Mouse (Mus musculus): ENCODE measurements around the gene Rps26. TPM values are rescaled to one million over a fixed set of nuclear protein-coding genes. Genes with fewer than 3 reads are reported as not detected.
"Not testable (repeated sequence)": the region's sequence is repeated elsewhere in the genome, so short reads cannot be mapped to it uniquely, and the experiment has no call there.

Rps26 gene
- polyA plus RNA-seq, 1 experiment from 2014 or later: 628 TPM

DNA sequence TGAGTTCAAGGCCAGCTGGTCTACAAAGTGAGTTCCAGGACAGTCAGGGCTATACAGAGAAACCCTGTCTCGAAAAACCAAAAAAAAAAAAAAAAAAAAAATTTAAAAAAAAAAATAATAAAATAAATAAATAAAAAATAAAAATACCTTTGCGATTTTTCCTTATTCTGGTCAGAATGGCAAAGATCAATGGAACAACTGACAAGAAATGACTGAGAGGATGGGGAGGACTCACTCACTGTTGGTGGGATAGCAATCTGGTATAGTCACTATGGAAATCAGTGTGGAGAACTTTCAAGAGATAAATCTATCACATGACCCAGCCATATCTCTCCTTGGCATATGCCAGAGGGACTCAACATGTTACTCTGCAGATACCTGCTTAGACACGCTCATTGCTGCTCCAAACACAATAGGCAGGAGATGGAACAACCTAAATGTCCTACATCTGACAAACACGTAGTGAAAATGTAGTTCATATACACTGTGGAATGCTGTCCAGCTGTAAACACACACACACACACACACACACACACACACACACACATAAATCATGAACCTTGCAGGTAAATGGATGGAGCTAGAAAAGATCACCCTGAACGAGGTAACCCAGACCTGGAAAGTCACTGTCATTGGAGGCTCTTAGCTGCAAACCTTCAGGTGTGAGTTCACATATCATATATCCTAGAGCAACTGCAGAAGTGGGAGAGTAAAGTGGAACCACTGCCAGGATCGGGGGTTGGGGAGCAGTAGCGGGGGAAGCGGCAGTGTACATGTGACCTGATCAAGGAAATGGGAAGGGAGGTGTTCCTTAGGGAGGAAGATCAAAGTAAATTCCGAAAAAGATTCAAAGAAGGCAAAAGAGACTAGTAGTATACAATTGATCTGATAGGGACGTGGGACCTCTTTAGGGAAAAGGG, 1.1 kb upstream of the Rps26 start:
- H3K9ac ChIP-seq (replicated peaks; ENCODE audit: low read length): no peak overlapping the region
- no peaks in the 10 kb centered on the region for H3K27me3 ChIP-seq (ENCODE audit: insufficient read depth, low read length)
- no peak overlapping the region for H3K27ac ChIP-seq (ENCODE audit: low read length)
- WGBS: 74% methylated on average over 10 of the region's 10 CpGs
- peaks cover 23% of the 10 kb centered on the region for H3K36me3 ChIP-seq (ENCODE audit: insufficient read depth, low read length)
- H3K4me3 ChIP-seq (ENCODE audit: low read length): no peak overlapping the region
- H3K4me2 ChIP-seq (replicated peaks; ENCODE audit: low read depth, low read length): no peak overlapping the region
- H3K4me1 ChIP-seq (ENCODE audit: insufficient read depth, low read length): peaks cover 7% of the 10 kb centered on the region
- H3K9me3 ChIP-seq (ENCODE audit: low read length): no peaks in the 10 kb centered on the region
- ATAC-seq (ENCODE audit: low FRiP score, low TSS enrichment): no peak

DNA sequence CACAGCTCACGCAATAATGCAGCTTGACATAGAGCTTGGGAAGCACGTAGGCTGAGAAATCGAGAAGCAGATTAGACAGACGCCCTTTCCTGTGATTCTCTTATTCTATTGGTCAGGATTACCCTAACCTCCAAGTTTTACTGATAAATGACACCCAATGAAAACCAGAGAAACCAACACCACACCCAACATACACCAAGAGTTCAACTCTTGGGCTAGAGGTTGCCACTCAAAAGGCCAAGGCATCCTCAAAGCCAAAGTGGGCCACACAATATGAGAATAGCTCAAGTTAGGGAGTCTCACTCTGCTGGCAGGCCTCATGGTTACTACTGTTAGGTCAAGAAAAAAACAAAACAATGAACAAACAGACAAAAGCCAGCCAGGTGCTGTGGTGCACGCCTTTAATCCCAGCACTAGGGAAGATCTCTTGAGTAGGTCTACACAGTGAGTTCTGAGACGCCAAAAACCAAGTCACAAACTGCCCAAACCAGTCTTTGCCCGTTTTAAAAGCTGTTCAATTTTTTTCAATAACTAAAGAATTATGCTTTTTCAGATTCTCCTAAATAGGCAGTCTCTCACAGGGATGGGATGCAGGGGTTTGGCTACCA, 1.2 kb downstream of the Rps26 start:
- WGBS: 43% methylated on average over 7 of the region's 7 CpGs
- no peak for ATAC-seq (ENCODE audit: low FRiP score, low TSS enrichment)
- peak overlapping the region; percentile 78 for H3K4me3 ChIP-seq (ENCODE audit: low read length)
- peaks cover 7% of the 10 kb centered on the region for H3K4me1 ChIP-seq (ENCODE audit: insufficient read depth, low read length)
- peak overlapping the region; percentile 88 for H3K4me2 ChIP-seq (replicated peaks; ENCODE audit: low read depth, low read length)
- H3K36me3 ChIP-seq (ENCODE audit: insufficient read depth, low read length): peaks cover 24% of the 10 kb centered on the region
- peak overlapping the region; percentile 61 for H3K27ac ChIP-seq (ENCODE audit: low read length)
- no peaks in the 10 kb centered on the region for H3K27me3 ChIP-seq (ENCODE audit: insufficient read depth, low read length)
- H3K9me3 ChIP-seq (ENCODE audit: low read length): no peaks in the 10 kb centered on the region
- H3K9ac ChIP-seq (replicated peaks; ENCODE audit: low read length): peak overlapping the region; percentile 95

- not testable (repeated sequence) for H3K9me3 ChIP-seq (ENCODE audit: low read length); ATAC-seq (ENCODE audit: low FRiP score, low TSS enrichment); H3K9ac ChIP-seq (replicated peaks; ENCODE audit: low read length); H3K27me3 ChIP-seq (ENCODE audit: insufficient read depth, low read length); H3K27ac ChIP-seq (ENCODE audit: low read length); H3K4me2 ChIP-seq (replicated peaks; ENCODE audit: low read depth, low read length); H3K4me1 ChIP-seq (ENCODE audit: insufficient read depth, low read length); H3K4me3 ChIP-seq (ENCODE audit: low read length)
- 86% methylated on average over 4 of the region's 4 CpGs for WGBS
- H3K36me3 ChIP-seq (ENCODE audit: insufficient read depth, low read length): peaks cover 24% of the 10 kb centered on the region
Observed at GRCm38 (mm10) chr10:128623106-128623613, 3.4 kb downstream of the Rps26 start.

GRCm38 (mm10) chr10:128622702-128623101, 3.8 kb downstream of the Rps26 start:
- Histone ChIP-seq H3K4me3 (ENCODE audit: low read length) (no peak overlapping the region), H3K4me2 (replicated peaks; ENCODE audit: low read depth, low read length) (no peak overlapping the region), H3K4me1 (ENCODE audit: insufficient read depth, low read length) (peaks cover 7% of the 10 kb centered on the region), H3K9me3 (ENCODE audit: low read length) (no peaks in the 10 kb centered on the region), H3K36me3 (ENCODE audit: insufficient read depth, low read length) (peaks cover 24% of the 10 kb centered on the region), H3K9ac (replicated peaks; ENCODE audit: low read length) (no peak overlapping the region), H3K27me3 (ENCODE audit: insufficient read depth, low read length) (no peaks in the 10 kb centered on the region), H3K27ac (ENCODE audit: low read length) (no peak overlapping the region)
- WGBS: 89% methylated on average over 4 of the region's 4 CpGs
- ATAC-seq (ENCODE audit: low FRiP score, low TSS enrichment): no peak

DNA sequence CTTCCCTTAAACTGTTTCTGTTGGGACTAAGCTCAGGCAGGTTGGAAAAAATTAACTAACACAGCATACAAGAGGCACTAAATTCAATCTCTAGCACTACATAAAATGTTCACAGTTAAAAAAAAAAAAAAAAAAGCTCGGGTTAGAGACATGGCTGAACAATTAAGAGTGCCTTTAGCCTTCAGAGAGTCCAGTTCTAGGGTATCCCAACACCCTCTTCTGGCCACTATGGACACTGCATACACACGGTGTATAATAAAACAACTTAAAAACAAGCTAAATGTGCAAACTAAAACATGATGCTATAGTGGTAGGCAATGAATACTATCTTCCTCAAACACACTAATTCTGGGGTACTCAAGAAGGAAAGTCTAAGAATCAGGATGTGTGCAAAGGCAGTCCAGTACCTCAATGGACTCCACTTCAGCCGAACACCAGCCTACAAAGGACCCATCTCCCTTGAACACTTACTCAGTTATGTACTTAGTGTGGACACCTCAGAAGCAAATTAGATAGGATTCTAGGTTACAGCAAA, 4.5 kb downstream of the Rps26 start:
- Histone ChIP-seq H3K36me3 (ENCODE audit: insufficient read depth, low read length) (peaks cover 24% of the 10 kb centered on the region), H3K4me3 (ENCODE audit: low read length) (no peak overlapping the region), H3K9me3 (ENCODE audit: low read length) (no peaks in the 10 kb centered on the region), H3K27ac (ENCODE audit: low read length) (no peak overlapping the region), H3K4me2 (replicated peaks; ENCODE audit: low read depth, low read length) (no peak overlapping the region), H3K4me1 (ENCODE audit: insufficient read depth, low read length) (peaks cover 7% of the 10 kb centered on the region), H3K9ac (replicated peaks; ENCODE audit: low read length) (no peak overlapping the region), H3K27me3 (ENCODE audit: insufficient read depth, low read length) (no peaks in the 10 kb centered on the region)
- WGBS: 77% methylated on average over 3 of the region's 3 CpGs
- no peak for ATAC-seq (ENCODE audit: low FRiP score, low TSS enrichment)

DNA sequence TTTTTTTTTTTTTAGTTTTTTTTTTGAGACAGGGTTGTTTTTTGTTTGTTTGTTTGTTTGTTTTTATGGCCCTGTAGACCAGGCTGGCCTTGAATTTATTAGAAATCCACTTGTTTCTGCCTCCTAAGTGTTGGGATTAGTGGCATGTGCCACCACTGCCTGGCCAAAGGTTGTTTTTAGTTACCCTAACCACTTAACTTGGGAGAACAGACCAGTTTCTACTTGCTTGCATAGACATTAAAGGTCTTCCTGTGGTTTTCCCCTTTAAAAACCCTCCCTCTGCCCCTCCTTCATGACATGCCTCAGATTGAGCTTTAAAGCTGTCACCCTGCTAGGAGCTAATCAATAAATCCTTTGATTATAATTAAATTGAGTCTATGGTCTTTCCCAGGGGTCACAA, 6.3 kb downstream of the Rps26 start:
- Histone ChIP-seq H3K4me2 (replicated peaks; ENCODE audit: low read depth, low read length) (no peak overlapping the region), H3K36me3 (ENCODE audit: insufficient read depth, low read length) (peaks cover 24% of the 10 kb centered on the region), H3K9me3 (ENCODE audit: low read length) (no peaks in the 10 kb centered on the region), H3K9ac (replicated peaks; ENCODE audit: low read length) (no peak overlapping the region), H3K27ac (ENCODE audit: low read length) (no peak overlapping the region), H3K4me3 (ENCODE audit: low read length) (no peak overlapping the region), H3K27me3 (ENCODE audit: insufficient read depth, low read length) (no peaks in the 10 kb centered on the region), H3K4me1 (ENCODE audit: insufficient read depth, low read length) (peaks cover 4% of the 10 kb centered on the region)
- no peak for ATAC-seq (ENCODE audit: low FRiP score, low TSS enrichment)

DNA sequence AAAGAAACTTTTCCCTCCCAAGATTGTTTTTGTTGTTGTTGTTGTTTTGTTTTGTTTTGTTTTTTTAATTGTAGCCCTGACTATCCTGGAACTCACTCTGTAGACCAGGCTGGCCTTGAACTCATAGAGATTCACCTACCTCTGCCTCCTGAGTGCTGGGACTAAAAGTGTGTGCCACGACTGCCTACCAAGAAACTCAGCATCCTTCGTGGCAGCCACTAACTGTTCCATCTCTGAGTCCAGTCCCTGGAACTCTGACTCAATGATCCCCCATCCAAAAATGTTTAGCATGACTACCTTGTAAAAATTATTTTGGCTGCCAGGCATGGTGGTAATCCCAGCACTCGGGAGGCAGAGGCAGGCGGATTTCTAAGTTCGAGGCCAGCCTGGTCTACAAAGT, 7.4 kb downstream of the Rps26 start:
- not testable (repeated sequence) for H3K9ac ChIP-seq (replicated peaks; ENCODE audit: low read length); H3K27ac ChIP-seq (ENCODE audit: low read length); H3K4me3 ChIP-seq (ENCODE audit: low read length); ATAC-seq (ENCODE audit: low FRiP score, low TSS enrichment); H3K9me3 ChIP-seq (ENCODE audit: low read length); H3K27me3 ChIP-seq (ENCODE audit: insufficient read depth, low read length); H3K4me1 ChIP-seq (ENCODE audit: insufficient read depth, low read length); H3K4me2 ChIP-seq (replicated peaks; ENCODE audit: low read depth, low read length)
- WGBS: 93% methylated on average over 5 of the region's 5 CpGs
- peaks cover 13% of the 10 kb centered on the region for H3K36me3 ChIP-seq (ENCODE audit: insufficient read depth, low read length)

- H3K27me3 ChIP-seq (ENCODE audit: insufficient read depth, low read length): no peaks in the 10 kb centered on the region
- no peak overlapping the region for H3K4me3 ChIP-seq (ENCODE audit: low read length)
- H3K36me3 ChIP-seq (ENCODE audit: insufficient read depth, low read length): peaks cover 8% of the 10 kb centered on the region
- H3K27ac ChIP-seq (ENCODE audit: low read length): no peak overlapping the region
- 94% methylated on average over 1 of the region's 1 CpGs for WGBS
- H3K9me3 ChIP-seq (ENCODE audit: low read length): no peaks in the 10 kb centered on the region
- no peaks in the 10 kb centered on the region for H3K4me1 ChIP-seq (ENCODE audit: insufficient read depth, low read length)
- no peak for ATAC-seq (ENCODE audit: low FRiP score, low TSS enrichment)
- H3K9ac ChIP-seq (replicated peaks; ENCODE audit: low read length): no peak overlapping the region
- H3K4me2 ChIP-seq (replicated peaks; ENCODE audit: low read depth, low read length): no peak overlapping the region
Observed at GRCm38 (mm10) chr10:128618570-128618969, 8.0 kb downstream of the Rps26 start.

- H3K36me3 ChIP-seq (ENCODE audit: insufficient read depth, low read length): not testable (repeated sequence)
- 82% methylated on average over 6 of the region's 7 CpGs for WGBS
Observed at GRCm38 (mm10) chr10:128615798-128616448, 10.6 kb downstream of the Rps26 start.

More at GRCm38 (mm10) chr10:128615798-128616448, 10.6 kb downstream of the Rps26 start:
- not testable (repeated sequence) for H3K4me1 ChIP-seq (ENCODE audit: insufficient read depth, low read length); H3K27me3 ChIP-seq (ENCODE audit: insufficient read depth, low read length); H3K4me2 ChIP-seq (replicated peaks; ENCODE audit: low read depth, low read length); H3K9ac ChIP-seq (replicated peaks; ENCODE audit: low read length); H3K27ac ChIP-seq (ENCODE audit: low read length); ATAC-seq (ENCODE audit: low FRiP score, low TSS enrichment); H3K9me3 ChIP-seq (ENCODE audit: low read length); H3K4me3 ChIP-seq (ENCODE audit: low read length)

Data from kidney, embryonic 16.5 days (tissue).